Mouse (Mus musculus): Measurements from ENCODE around the gene Ldlr. TPM values are rescaled to one million over a fixed set of nuclear protein-coding genes. Genes with fewer than 3 reads are reported as not detected.
"Not testable (repeated sequence)": the region's sequence is repeated elsewhere in the genome, so short reads cannot be mapped to it uniquely, and the experiment has no call there.

The Ldlr gene
- polyA plus RNA-seq, 1 experiment from 2014 or later, result 7.3 TPM

- H3K4me2 ChIP-seq (ENCODE audit: low read depth, low read length), result no peak overlapping the region
- no peak overlapping the region for H3K9ac ChIP-seq (replicated peaks; ENCODE audit: low read depth, low read length)
- no peak overlapping the region for H3K27ac ChIP-seq (ENCODE audit: low read depth, low read length)
- no peak for ATAC-seq (ENCODE audit: low read depth)
- peaks cover 55% of the 10 kb centered on the region for H3K36me3 ChIP-seq (ENCODE audit: control insufficient read depth, insufficient read depth, low read length)
- H3K27me3 ChIP-seq (ENCODE audit: control insufficient read depth, insufficient read depth, low read length), result no peaks in the 10 kb centered on the region
- H3K4me3 ChIP-seq (ENCODE audit: low read depth, low read length), result no peak overlapping the region
- no peaks in the 10 kb centered on the region for H3K9me3 ChIP-seq (ENCODE audit: control insufficient read depth, low read length)
- no peaks in the 10 kb centered on the region for H3K4me1 ChIP-seq (ENCODE audit: control insufficient read depth, insufficient read depth, low read length)
Measured at GRCm38 (mm10) chr9:21694071-21694470, 29.2 kb upstream of the Ldlr start.

- Histone ChIP-seq H3K27ac (ENCODE audit: low read depth, low read length) (no peak overlapping the region), H3K4me2 (ENCODE audit: low read depth, low read length) (no peak overlapping the region), H3K4me1 (ENCODE audit: control insufficient read depth, insufficient read depth, low read length) (no peaks in the 10 kb centered on the region), H3K9me3 (ENCODE audit: control insufficient read depth, low read length) (no peaks in the 10 kb centered on the region), H3K9ac (replicated peaks; ENCODE audit: low read depth, low read length) (no peak overlapping the region), H3K4me3 (ENCODE audit: low read depth, low read length) (no peak overlapping the region), H3K27me3 (ENCODE audit: control insufficient read depth, insufficient read depth, low read length) (no peaks in the 10 kb centered on the region), H3K36me3 (ENCODE audit: control insufficient read depth, insufficient read depth, low read length) (peaks cover 59% of the 10 kb centered on the region)
- WGBS, result 94% methylated on average over 5 of the region's 5 CpGs
- ATAC-seq (ENCODE audit: low read depth), result no peak
Measured at GRCm38 (mm10) chr9:21695229-21695792, 28.0 kb upstream of the Ldlr start.

DNA sequence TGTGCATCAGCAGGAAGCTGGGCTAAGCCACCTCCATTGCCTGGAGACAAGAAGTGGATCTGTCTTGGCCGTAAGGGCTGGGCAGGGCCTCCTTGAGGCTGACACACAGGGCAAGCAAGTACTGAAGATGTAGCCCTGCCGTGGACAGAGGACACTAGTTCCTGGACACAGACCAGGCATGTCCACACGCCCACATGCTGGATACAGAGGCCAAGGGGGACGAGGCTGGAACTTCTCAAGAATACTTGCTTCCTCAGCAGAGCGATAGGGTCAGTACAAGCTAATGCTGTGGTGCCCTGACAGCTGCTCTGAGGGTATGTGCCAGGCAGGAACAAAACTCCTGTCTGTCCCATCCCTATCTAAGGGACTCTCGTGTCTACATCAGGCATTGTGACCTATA is 26.2 kb upstream of the Ldlr start:
- ATAC-seq (ENCODE audit: low read depth), result no peak
- H3K27me3 ChIP-seq (ENCODE audit: control insufficient read depth, insufficient read depth, low read length), result no peaks in the 10 kb centered on the region
- no peak overlapping the region for H3K4me3 ChIP-seq (ENCODE audit: low read depth, low read length)
- H3K4me1 ChIP-seq (ENCODE audit: control insufficient read depth, insufficient read depth, low read length), result no peaks in the 10 kb centered on the region
- H3K9ac ChIP-seq (replicated peaks; ENCODE audit: low read depth, low read length), result no peak overlapping the region
- no peaks in the 10 kb centered on the region for H3K9me3 ChIP-seq (ENCODE audit: control insufficient read depth, low read length)
- no peak overlapping the region for H3K27ac ChIP-seq (ENCODE audit: low read depth, low read length)
- 88% methylated on average over 6 of the region's 6 CpGs for whole genome bisulfite sequencing
- no peak overlapping the region for H3K4me2 ChIP-seq (ENCODE audit: low read depth, low read length)
- peaks cover 73% of the 10 kb centered on the region for H3K36me3 ChIP-seq (ENCODE audit: control insufficient read depth, insufficient read depth, low read length)

- not testable (repeated sequence) for H3K4me2 ChIP-seq (ENCODE audit: low read depth, low read length); H3K9ac ChIP-seq (replicated peaks; ENCODE audit: low read depth, low read length); ATAC-seq (ENCODE audit: low read depth); H3K27me3 ChIP-seq (ENCODE audit: control insufficient read depth, insufficient read depth, low read length); H3K4me1 ChIP-seq (ENCODE audit: control insufficient read depth, insufficient read depth, low read length); H3K9me3 ChIP-seq (ENCODE audit: control insufficient read depth, low read length); H3K4me3 ChIP-seq (ENCODE audit: low read depth, low read length); H3K27ac ChIP-seq (ENCODE audit: low read depth, low read length)
- H3K36me3 ChIP-seq (ENCODE audit: control insufficient read depth, insufficient read depth, low read length), result peaks cover 70% of the 10 kb centered on the region
- WGBS, result 94% methylated on average over 6 of the region's 6 CpGs
Measured at GRCm38 (mm10) chr9:21699280-21699679, 24.0 kb upstream of the Ldlr start.

DNA sequence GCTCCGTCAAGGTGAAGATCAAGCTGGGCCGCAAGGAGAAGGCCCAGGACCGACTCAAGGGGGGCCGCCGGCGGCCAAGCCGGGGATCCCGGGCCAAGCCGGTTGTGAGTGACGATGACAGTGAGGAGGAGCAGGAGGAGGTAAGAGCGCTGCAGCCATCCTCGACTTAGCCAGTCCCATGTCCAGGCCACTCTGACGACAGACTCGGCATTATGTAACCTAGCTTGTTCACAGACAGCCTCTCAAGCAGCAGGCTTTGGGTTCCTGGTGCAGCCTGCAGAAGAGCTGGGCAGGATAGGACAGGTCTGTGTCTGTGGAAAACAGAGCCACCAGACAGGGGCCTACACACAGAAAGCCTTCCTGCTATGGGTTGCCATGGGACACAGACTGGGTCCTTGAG is 22.2 kb upstream of the Ldlr start:
- H3K9ac ChIP-seq (replicated peaks; ENCODE audit: low read depth, low read length), result no peak overlapping the region
- no peaks in the 10 kb centered on the region for H3K27me3 ChIP-seq (ENCODE audit: control insufficient read depth, insufficient read depth, low read length)
- H3K4me2 ChIP-seq (ENCODE audit: low read depth, low read length), result no peak overlapping the region
- H3K9me3 ChIP-seq (ENCODE audit: control insufficient read depth, low read length), result no peaks in the 10 kb centered on the region
- no peaks in the 10 kb centered on the region for H3K4me1 ChIP-seq (ENCODE audit: control insufficient read depth, insufficient read depth, low read length)
- H3K27ac ChIP-seq (ENCODE audit: low read depth, low read length), result no peak overlapping the region
- no peak overlapping the region for H3K4me3 ChIP-seq (ENCODE audit: low read depth, low read length)
- H3K36me3 ChIP-seq (ENCODE audit: control insufficient read depth, insufficient read depth, low read length), result peaks cover 72% of the 10 kb centered on the region
- ATAC-seq (ENCODE audit: low read depth), result no peak
- WGBS, result 95% methylated on average over 14 of the region's 14 CpGs

- 97% methylated on average over 7 of the region's 7 CpGs for WGBS
- peaks cover 68% of the 10 kb centered on the region for H3K36me3 ChIP-seq (ENCODE audit: control insufficient read depth, insufficient read depth, low read length)
- H3K9ac ChIP-seq (replicated peaks; ENCODE audit: low read depth, low read length), result no peak overlapping the region
- no peak overlapping the region for H3K4me3 ChIP-seq (ENCODE audit: low read depth, low read length)
- no peak overlapping the region for H3K27ac ChIP-seq (ENCODE audit: low read depth, low read length)
- no peaks in the 10 kb centered on the region for H3K4me1 ChIP-seq (ENCODE audit: control insufficient read depth, insufficient read depth, low read length)
- H3K4me2 ChIP-seq (ENCODE audit: low read depth, low read length), result no peak overlapping the region
- no peak for ATAC-seq (ENCODE audit: low read depth)
- no peaks in the 10 kb centered on the region for H3K27me3 ChIP-seq (ENCODE audit: control insufficient read depth, insufficient read depth, low read length)
- H3K9me3 ChIP-seq (ENCODE audit: control insufficient read depth, low read length), result no peaks in the 10 kb centered on the region
Measured at GRCm38 (mm10) chr9:21703494-21703893, 19.8 kb upstream of the Ldlr start.

- Histone ChIP-seq H3K27me3 (ENCODE audit: control insufficient read depth, insufficient read depth, low read length) (no peaks in the 10 kb centered on the region), H3K9ac (replicated peaks; ENCODE audit: low read depth, low read length) (no peak overlapping the region), H3K4me1 (ENCODE audit: control insufficient read depth, insufficient read depth, low read length) (no peaks in the 10 kb centered on the region), H3K36me3 (ENCODE audit: control insufficient read depth, insufficient read depth, low read length) (peaks cover 48% of the 10 kb centered on the region), H3K4me2 (ENCODE audit: low read depth, low read length) (no peak overlapping the region), H3K4me3 (ENCODE audit: low read depth, low read length) (no peak overlapping the region), H3K27ac (ENCODE audit: low read depth, low read length) (no peak overlapping the region), H3K9me3 (ENCODE audit: control insufficient read depth, low read length) (no peaks in the 10 kb centered on the region)
- ATAC-seq (ENCODE audit: low read depth), result no peak
- 93% methylated on average over 4 of the region's 4 CpGs for WGBS
Measured at GRCm38 (mm10) chr9:21706085-21706484, 17.2 kb upstream of the Ldlr start.

DNA sequence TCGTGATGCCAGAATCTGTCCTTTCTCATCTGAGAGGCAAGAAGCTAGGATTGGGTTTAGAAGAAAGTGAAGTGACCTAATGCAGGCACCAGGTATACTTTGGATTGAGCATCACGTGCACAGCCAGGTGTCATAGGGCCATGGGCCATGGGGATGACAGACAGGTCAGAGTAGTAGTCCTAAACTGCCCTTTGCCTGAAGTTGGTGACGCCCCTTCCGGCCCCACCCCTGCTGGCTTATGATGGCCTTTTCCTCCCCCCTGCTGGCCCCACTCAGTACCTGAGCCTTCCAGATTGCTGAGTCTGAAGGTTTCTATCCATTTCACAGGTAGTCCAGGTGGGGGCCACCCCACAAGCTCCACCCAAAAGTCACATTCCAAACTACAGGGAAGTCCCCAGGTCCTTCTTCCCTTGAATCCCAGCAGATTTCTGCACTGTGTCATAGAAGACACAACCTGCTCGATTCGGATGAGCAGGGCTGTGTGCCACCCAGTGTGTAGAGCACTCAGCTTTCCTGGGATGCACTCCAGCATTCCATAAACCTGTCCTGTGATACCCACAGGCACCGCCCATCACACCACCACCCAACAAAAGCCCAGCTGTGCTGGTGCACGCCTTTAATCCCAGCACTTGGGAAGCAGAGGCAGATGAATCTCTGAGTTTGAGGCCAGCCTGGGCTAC is 16.6 kb upstream of the Ldlr start:
- Histone ChIP-seq H3K4me3 (ENCODE audit: low read depth, low read length) (no peak overlapping the region), H3K4me2 (ENCODE audit: low read depth, low read length) (no peak overlapping the region), H3K36me3 (ENCODE audit: control insufficient read depth, insufficient read depth, low read length) (peaks cover 41% of the 10 kb centered on the region), H3K27me3 (ENCODE audit: control insufficient read depth, insufficient read depth, low read length) (no peaks in the 10 kb centered on the region), H3K9me3 (ENCODE audit: control insufficient read depth, low read length) (no peaks in the 10 kb centered on the region), H3K27ac (ENCODE audit: low read depth, low read length) (no peak overlapping the region), H3K9ac (replicated peaks; ENCODE audit: low read depth, low read length) (no peak overlapping the region), H3K4me1 (ENCODE audit: control insufficient read depth, insufficient read depth, low read length) (no peaks in the 10 kb centered on the region)
- 88% methylated on average over 8 of the region's 8 CpGs for WGBS
- ATAC-seq (ENCODE audit: low read depth), result 0 out of 2 replicates have a peak, but pooled peaks have one; percentile 29

DNA sequence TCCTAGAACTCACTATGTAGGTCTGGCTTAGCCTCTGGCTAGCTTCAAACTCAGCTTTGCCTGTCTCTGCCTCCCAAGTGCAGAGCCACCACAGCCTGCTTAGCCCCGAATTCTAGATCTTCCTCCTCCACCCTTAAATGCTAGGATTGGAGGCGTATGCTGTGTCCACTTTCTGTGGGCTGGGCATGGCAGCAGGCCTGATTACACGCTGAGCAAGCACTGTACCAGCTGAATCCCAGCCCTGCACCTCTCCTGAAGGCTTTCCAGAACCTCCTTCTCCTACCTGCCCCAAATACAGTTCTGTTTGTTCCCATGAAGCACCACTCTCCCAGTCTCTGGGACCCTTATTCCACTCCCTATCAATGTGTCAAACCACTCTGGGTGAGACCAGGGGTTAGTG is 13.9 kb upstream of the Ldlr start:
- 98% methylated on average over 3 of the region's 3 CpGs for WGBS
- peaks cover 18% of the 10 kb centered on the region for H3K36me3 ChIP-seq (ENCODE audit: control insufficient read depth, insufficient read depth, low read length)
- ATAC-seq (ENCODE audit: low read depth), result no peak

More for the DNA sequence above, 13.9 kb upstream of the Ldlr start:
- no peaks in the 10 kb centered on the region for H3K9me3 ChIP-seq (ENCODE audit: control insufficient read depth, low read length)
- no peak overlapping the region for H3K9ac ChIP-seq (replicated peaks; ENCODE audit: low read depth, low read length)
- no peak overlapping the region for H3K4me2 ChIP-seq (ENCODE audit: low read depth, low read length)
- H3K4me3 ChIP-seq (ENCODE audit: low read depth, low read length), result no peak overlapping the region
- H3K27me3 ChIP-seq (ENCODE audit: control insufficient read depth, insufficient read depth, low read length), result no peaks in the 10 kb centered on the region
- no peak overlapping the region for H3K27ac ChIP-seq (ENCODE audit: low read depth, low read length)
- no peaks in the 10 kb centered on the region for H3K4me1 ChIP-seq (ENCODE audit: control insufficient read depth, insufficient read depth, low read length)

Data from neural tube, embryonic 14.5 days (tissue).